ENCODE assay signal across 21 mouse cellular contexts in the genomic region with DNA sequence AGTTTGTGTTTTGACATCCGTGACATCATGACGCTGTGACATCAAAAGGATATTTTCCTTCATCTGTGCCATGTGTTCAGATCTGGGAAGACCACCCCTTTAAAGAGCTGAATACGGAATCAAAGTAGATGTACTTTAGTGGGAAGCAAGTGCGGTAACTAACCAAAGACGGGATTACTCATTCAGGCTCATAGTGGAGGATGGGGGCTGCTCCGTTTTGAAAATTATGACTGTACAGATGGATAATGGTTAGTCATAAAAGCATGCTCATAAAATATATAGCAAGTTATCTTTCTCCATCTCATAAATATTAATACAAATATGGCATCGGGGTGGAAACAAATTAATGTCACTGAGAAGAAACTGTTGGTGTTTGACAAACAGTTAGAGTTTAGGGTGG.
"Had no signal": no experiment of that assay in that cellular context is flagged by ENCODE, and none has a peak within 500 bp of the region (broad histone marks: within the 10 kb centered on the region; RNA-seq: fewer than 3 reads in every experiment).

No protein-coding gene starts in this region.

- H3K4me2 ChIP-seq: limb, embryonic 12.5 days; limb, embryonic 15.5 days; liver, embryonic 11.5 days; lung, embryonic 14.5 days; midbrain, embryonic 12.5 days; midbrain, embryonic 15.5 days had no signal

- H3K27me3 ChIP-seq: limb, embryonic 12.5 days; midbrain, embryonic 15.5 days had no signal

- H3K9me3 ChIP-seq: limb, embryonic 12.5 days; limb, embryonic 15.5 days; midbrain, embryonic 12.5 days; midbrain, embryonic 15.5 days had no signal

- H3K36me3 ChIP-seq: limb, embryonic 12.5 days; limb, embryonic 15.5 days; midbrain, embryonic 12.5 days; midbrain, embryonic 15.5 days had no signal

- H3K9ac ChIP-seq: limb, embryonic 12.5 days; limb, embryonic 15.5 days; liver, embryonic 14.5 days; liver, postnatal 0 days; lung, embryonic 14.5 days; midbrain, embryonic 12.5 days; midbrain, embryonic 15.5 days had no signal

- H3K4me3 ChIP-seq: limb, embryonic 12.5 days; limb, embryonic 15.5 days; midbrain, embryonic 12.5 days; midbrain, embryonic 15.5 days; myocyte had no signal

- ATAC-seq: liver, postnatal 0 days; lung, postnatal 0 days; midbrain, embryonic 15.5 days had no signal

- DNase-seq: kidney, adult 2 months; kidney, postnatal 14 days; kidney, postnatal 4 days; layer of hippocampus, postnatal 36 days; left cerebral cortex, postnatal 4 days; liver, postnatal 0 days; lung, embryonic 14.5 days; retina, postnatal 1 day; right cerebral cortex, postnatal 4 days; thymus, adult 2 months; thymus, postnatal 14 days had no signal

- H3K27ac ChIP-seq: limb, embryonic 12.5 days; limb, embryonic 15.5 days; liver, embryonic 14.5 days; macrophage; midbrain, embryonic 12.5 days; midbrain, embryonic 15.5 days; stomach, postnatal 0 days had no signal
